Mouse (Mus musculus) cortical plate, adult 2 months (tissue): ENCODE results near the gene Stum.

Experiments
- CTCF ChIP-seq: fragments of 200-500 bp; IDR thresholded peaks from 2 replicates; pipeline ENCODE4 v1.5.1; 2011; ENCODE audit warnings: mild to moderate bottlenecking, control low read depth, low read length; ENCODE audit not compliant: insufficient read depth; ENCODE audit errors: extremely low read depth
- POLR2A ChIP-seq: fragments of 200-500 bp; IDR thresholded peaks from 2 replicates; pipeline ENCODE4 v1.6.1; 2011; ENCODE audit warnings: mild to moderate bottlenecking, low read length, control low read depth; ENCODE audit not compliant: insufficient read depth; ENCODE audit errors: extremely low read depth

DNA sequence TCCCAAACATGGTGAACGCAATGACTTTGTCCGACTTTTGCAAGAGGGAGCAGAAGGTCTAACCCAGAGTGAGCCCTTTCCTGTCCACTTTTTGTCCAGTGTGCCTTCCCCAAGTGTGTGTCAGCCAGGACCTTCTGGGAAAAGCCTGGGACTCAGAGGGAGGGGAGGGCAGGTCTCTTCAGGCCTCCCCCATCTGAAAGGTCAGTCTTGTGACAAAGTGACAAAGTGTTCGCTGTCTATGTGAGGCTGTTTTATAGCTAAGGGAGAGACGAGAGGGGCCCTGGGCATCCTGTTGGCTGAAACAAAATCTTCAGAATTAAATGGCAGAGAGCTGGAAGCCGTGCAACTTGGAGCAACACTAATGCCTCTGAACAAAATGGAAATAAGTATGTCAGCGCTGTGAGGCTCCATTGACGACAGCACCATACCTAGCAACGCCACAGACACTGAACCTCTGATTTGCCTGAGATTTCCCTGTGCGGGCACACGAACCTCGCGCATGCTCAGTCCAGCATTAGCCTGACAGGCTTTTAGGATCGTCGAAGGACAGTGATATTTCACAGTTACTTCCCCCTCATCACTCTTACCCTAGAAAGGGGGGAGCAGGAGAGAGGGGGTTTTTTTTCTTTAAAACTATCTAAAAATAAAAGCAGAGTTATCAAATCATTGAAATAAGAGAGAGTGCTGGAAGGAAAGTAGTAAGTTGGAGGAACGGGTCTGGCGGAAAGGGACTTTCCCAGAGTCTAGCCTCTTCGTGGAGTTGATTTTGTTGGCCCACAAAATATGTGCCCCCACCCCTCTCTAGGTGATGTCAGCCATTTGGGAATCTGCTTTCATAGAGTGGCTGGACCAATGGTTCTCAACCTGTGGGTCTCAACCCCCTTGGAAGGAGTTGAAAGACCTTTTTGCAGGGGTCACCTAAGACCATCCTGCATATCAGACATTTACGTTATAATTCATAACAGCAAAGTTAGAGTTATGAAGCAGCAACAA lies 75.3 kb downstream of the Stum start:
- TF ChIP-seq CTCF = no peak
- no peak for TF ChIP-seq POLR2A
